Mouse (Mus musculus) embryonic fibroblast, embryonic 13.5 days (primary cell): ENCODE results near the gene Wapl.

Experiments
- CTCF ChIP-seq: IDR thresholded peaks from 2 replicates; pipeline ENCODE4 v1.5.1; 2011; ENCODE audit warnings: mild to moderate bottlenecking, control low read depth, low read length, moderate library complexity, borderline replicate concordance; ENCODE audit not compliant: insufficient read depth
- POLR2A ChIP-seq: IDR thresholded peaks from 2 replicates; pipeline ENCODE4 v1.6.1; 2011; ENCODE audit warnings: low read depth, mild to moderate bottlenecking, control low read depth, low read length, moderate library complexity

DNA sequence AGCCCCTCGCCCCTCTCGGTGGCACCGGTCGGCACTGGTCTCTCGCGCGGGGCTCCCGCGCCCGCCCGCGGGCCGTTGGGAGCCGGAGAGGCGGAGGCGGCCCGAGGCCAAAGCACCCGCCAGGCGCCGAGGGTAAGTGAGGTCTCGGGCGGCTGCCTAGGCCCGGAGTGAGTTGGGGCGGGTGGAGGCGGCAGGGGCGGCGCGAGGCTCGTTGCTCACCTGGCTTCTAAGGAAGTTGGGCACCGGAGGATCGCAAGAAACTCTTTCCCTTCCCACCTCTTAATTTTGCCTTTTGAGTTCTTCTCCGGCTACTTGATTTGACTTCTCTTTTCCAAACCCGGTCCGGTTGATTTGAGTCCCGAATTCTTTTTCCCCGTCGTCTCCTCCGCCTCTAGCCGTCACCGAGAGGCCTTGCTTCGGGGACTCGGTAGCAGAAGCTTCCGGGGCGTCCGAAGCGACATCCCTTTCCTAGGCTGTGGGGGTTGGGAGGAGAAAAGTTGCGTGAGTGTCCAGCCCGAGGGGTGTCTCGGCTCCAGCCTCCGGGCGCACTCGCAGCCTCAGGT is 582 bp downstream of the Wapl start:
- no peak for TF ChIP-seq CTCF
- no peak for TF ChIP-seq POLR2A
